Mouse (Mus musculus): ENCODE measurements around the gene Ncln. TPM values are rescaled to one million over a fixed set of nuclear protein-coding genes. Genes with fewer than 3 reads are reported as not detected.

The Ncln gene
- polyA plus RNA-seq, 1 experiment: 152 TPM

GRCm38 (mm10) chr10:81460471-81460870 is 35.7 kb downstream of the Ncln start:
- DNase-seq (ENCODE audit: low read depth): no peak
- TF ChIP-seq POLR2A (IDR thresholded peaks at IDR 0.05; ENCODE audit: borderline replicate concordance, extremely low read depth, insufficient read depth, insufficient read length, poor library complexity, severe bottlenecking) (no peak), CTCF (IDR thresholded peaks at IDR 0.05; ENCODE audit: borderline replicate concordance, extremely low read depth, insufficient read depth, insufficient read length) (no peak)

- no peak for DNase-seq (ENCODE audit: low read depth)
- TF ChIP-seq POLR2A (IDR thresholded peaks at IDR 0.05; ENCODE audit: borderline replicate concordance, extremely low read depth, insufficient read depth, insufficient read length, poor library complexity, severe bottlenecking) (no peak), CTCF (IDR thresholded peaks at IDR 0.05; ENCODE audit: borderline replicate concordance, extremely low read depth, insufficient read depth, insufficient read length) (no peak)
Observed at GRCm38 (mm10) chr10:81459399-81459798, 36.8 kb downstream of the Ncln start.

DNA sequence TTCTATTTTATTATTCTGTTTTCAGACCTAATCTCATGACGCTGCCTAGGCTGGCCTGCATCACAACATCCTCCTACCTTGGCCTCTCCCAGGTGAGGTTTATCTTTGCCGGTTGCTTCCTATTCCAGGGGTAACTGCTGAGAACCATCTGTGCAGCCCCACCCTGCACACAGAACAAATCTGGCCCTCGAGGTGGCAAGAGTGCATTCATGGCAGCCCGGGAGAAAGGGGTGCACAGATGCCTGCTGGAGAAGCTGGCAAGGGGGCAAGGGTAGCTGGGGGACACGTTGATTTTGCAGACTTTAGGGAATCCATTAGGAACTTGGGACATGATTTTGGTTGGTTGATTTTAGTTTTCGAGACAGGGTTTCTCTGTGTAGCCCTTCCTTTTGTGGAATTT is 37.9 kb downstream of the Ncln start:
- DNase-seq (ENCODE audit: low read depth): no peak

DNA sequence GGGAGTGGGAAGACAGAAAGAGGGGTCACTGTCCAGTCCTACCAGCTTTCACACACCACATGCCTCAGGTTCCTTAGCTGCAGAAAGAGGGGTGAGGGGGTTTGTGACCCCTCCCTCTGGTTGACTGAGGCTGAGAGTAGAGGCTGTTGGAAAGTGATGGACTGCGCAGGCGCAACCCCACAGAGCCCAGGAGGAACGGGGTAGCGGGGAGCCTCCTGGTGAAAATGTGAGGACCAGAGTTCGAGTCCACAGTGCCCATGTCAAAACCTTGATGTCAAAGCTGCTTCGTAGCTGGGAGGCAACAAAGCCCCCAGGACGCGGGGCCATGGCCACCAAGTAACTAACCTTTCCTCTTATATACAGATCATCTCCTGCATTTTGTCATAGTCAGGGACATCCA is 38.6 kb downstream of the Ncln start:
- no peak for TF ChIP-seq CTCF (IDR thresholded peaks at IDR 0.05; ENCODE audit: borderline replicate concordance, extremely low read depth, insufficient read depth, insufficient read length)
- TF ChIP-seq POLR2A (IDR thresholded peaks at IDR 0.05; ENCODE audit: borderline replicate concordance, extremely low read depth, insufficient read depth, insufficient read length, poor library complexity, severe bottlenecking): no peak
- DNase-seq (ENCODE audit: low read depth): no peak

More for the DNA sequence above, 37.9 kb downstream of the Ncln start:
- TF ChIP-seq POLR2A (IDR thresholded peaks at IDR 0.05; ENCODE audit: borderline replicate concordance, extremely low read depth, insufficient read depth, insufficient read length, poor library complexity, severe bottlenecking): no peak
- TF ChIP-seq CTCF (IDR thresholded peaks at IDR 0.05; ENCODE audit: borderline replicate concordance, extremely low read depth, insufficient read depth, insufficient read length): no peak

- no peak for DNase-seq (ENCODE audit: low read depth)
Observed at GRCm38 (mm10) chr10:81456983-81457563, 39.1 kb downstream of the Ncln start.

DNA sequence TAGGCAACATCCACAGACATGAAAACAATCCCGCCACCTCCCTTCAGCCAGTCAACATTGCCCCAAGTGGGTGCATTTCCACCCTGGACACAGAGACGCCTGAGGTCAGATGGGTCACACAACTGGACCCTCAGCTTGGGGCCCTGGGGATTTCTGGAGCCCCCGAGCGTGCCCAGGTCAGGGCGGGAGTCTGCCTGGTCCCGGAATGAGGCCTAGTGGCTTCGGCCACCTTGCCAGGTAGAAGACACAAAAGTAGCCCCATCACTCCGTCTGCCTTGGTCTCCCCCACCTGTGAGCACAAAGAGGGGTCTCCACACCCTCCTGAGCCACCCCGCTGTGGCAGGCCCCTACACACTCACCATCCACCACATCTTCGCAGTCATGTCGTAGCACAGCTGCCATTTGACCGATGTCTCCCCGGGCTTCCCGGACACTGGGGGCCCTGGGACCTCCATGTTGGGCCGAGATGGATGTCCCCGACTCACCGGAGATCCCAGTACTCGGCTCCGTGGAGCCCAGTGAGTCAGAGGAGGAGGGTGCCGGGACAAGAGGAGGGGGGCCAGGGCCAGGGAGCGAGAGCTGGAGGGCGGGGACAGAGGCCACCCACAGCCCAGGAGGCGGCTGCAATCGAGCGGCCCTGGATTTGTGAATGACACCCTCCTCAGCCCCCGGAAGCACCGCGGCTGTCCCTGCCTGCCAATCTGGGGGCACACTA is 40.9 kb downstream of the Ncln start, which contains the start of gene Nfic:
Gene Nfic, minus strand, starts transcription at position 455 of the 715 bp plus-strand sequence.
- DNase-seq (ENCODE audit: low read depth): no peak
- TF ChIP-seq CTCF (IDR thresholded peaks at IDR 0.05; ENCODE audit: borderline replicate concordance, extremely low read depth, insufficient read depth, insufficient read length) (no peak), POLR2A (IDR thresholded peaks at IDR 0.05; ENCODE audit: borderline replicate concordance, extremely low read depth, insufficient read depth, insufficient read length, poor library complexity, severe bottlenecking) (no peak)

More at GRCm38 (mm10) chr10:81456983-81457563, 39.1 kb downstream of the Ncln start:
- TF ChIP-seq CTCF (IDR thresholded peaks at IDR 0.05; ENCODE audit: borderline replicate concordance, extremely low read depth, insufficient read depth, insufficient read length): no peak
- TF ChIP-seq POLR2A (IDR thresholded peaks at IDR 0.05; ENCODE audit: borderline replicate concordance, extremely low read depth, insufficient read depth, insufficient read length, poor library complexity, severe bottlenecking): no peak

- no peak for DNase-seq (ENCODE audit: low read depth)
- TF ChIP-seq POLR2A (IDR thresholded peaks at IDR 0.05; ENCODE audit: borderline replicate concordance, extremely low read depth, insufficient read depth, insufficient read length, poor library complexity, severe bottlenecking): no peak
- no peak for TF ChIP-seq CTCF (IDR thresholded peaks at IDR 0.05; ENCODE audit: borderline replicate concordance, extremely low read depth, insufficient read depth, insufficient read length)
Observed at GRCm38 (mm10) chr10:81454106-81454505, 42.1 kb downstream of the Ncln start.

DNA sequence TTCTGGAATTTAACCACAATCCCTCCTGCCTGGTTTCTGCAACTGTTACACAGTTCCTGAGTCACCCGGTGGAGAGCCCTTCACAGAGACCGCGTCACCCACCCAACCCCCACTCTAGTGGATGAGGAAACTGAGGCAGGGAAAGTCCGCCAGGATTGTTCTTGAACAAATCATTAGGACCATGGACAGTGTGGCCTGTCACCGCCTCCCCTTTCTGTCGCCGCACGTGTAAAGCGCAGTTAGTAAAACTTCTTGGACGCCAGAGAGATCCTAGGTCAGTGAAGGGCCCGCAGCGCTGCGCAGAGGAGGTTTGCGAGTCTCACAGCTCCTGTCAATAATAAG is 43.3 kb downstream of the Ncln start:
- no peak for DNase-seq (ENCODE audit: low read depth)
- TF ChIP-seq POLR2A (IDR thresholded peaks at IDR 0.05; ENCODE audit: borderline replicate concordance, extremely low read depth, insufficient read depth, insufficient read length, poor library complexity, severe bottlenecking): no peak
- TF ChIP-seq CTCF (IDR thresholded peaks at IDR 0.05; ENCODE audit: borderline replicate concordance, extremely low read depth, insufficient read depth, insufficient read length): no peak

DNA sequence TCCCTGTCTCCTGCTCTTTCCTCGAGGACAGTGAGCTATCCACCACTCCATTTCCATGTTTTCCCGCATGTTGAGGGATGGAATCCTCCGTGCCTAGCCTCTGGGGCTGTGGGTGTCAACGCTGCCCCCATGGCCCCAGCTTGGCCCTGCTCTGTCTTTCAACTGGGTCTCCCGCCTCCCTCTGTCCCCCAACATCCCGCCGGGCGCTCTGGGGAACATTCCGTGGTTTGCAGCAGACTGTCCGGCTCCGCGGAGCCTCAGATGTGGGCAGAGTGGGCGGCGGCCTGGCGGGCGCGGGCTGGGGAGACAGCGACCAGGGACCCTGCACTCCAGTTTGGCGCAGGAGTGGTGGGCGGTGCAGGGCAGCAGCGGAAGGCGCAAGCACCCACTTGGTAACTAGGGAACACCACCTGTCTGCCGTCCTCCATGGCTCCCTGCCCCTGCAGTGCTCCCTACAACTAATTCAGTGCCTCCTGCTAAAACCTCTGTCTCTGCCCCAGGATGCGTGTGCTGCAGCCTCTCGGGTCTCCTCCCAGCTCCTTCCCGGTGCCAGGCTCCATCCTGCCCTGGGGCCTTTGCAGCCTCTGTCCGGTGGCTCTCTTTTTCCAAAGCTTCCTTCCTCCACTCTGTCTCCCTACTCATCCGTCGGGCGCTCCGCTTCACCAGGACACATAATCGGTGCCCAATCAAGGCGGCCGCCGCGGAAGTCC is 43.8 kb downstream of the Ncln start:
- DNase-seq (ENCODE audit: low read depth): no peak
- TF ChIP-seq CTCF (IDR thresholded peaks at IDR 0.05; ENCODE audit: borderline replicate concordance, extremely low read depth, insufficient read depth, insufficient read length) (no peak), POLR2A (IDR thresholded peaks at IDR 0.05; ENCODE audit: borderline replicate concordance, extremely low read depth, insufficient read depth, insufficient read length, poor library complexity, severe bottlenecking) (no peak)

GRCm38 (mm10) chr10:81451365-81451745 is 44.8 kb downstream of the Ncln start:
- TF ChIP-seq CTCF (IDR thresholded peaks at IDR 0.05; ENCODE audit: borderline replicate concordance, extremely low read depth, insufficient read depth, insufficient read length): no peak
- no peak for TF ChIP-seq POLR2A (IDR thresholded peaks at IDR 0.05; ENCODE audit: borderline replicate concordance, extremely low read depth, insufficient read depth, insufficient read length, poor library complexity, severe bottlenecking)
- no peak for DNase-seq (ENCODE audit: low read depth)

DNA sequence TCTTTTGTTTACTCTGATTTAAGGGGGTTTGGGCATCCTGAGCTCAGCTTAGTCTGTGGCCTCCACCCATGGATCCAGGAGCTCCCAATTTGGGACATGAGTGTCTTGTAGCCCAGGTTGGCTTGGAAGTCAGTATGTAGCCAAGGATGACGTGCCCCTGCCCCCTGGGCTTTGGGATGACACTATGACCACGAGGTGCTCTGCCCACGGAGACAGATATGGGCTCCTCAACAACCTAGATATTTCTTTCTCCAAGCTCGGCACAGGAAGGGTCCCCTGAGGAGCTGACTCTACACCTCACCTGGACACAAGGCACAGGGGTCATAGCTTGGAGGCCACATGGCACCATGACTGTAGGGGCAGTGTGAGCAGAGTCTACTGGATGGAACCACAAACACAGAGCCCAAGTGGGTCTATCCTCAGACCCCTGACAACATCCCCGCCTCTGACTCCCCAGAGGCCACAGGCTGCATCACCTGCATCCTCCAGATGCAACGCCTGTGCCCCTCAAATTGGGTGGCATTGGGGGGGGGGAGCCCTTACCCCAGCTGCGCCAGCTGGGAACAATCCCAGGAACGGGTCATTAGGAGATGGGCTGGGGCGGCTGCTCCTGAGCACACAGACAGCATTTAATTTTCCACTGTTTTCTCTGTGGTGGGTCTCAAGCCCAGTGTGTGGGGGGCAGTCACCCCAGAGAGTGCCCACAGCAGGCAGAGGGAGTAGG is 45.4 kb downstream of the Ncln start:
- no peak for TF ChIP-seq POLR2A (IDR thresholded peaks at IDR 0.05; ENCODE audit: borderline replicate concordance, extremely low read depth, insufficient read depth, insufficient read length, poor library complexity, severe bottlenecking)
- no peak for TF ChIP-seq CTCF (IDR thresholded peaks at IDR 0.05; ENCODE audit: borderline replicate concordance, extremely low read depth, insufficient read depth, insufficient read length)
- DNase-seq (ENCODE audit: low read depth): no peak

Measured in brain, embryonic 14.5 days (tissue).